Mouse (Mus musculus) mature B cell (primary cell): ENCODE measurements around the gene Rab10.

ENCODE experiments used
- in situ Hi-C: fragments of 300-500 bp; cut with MboI; formaldehyde crosslinking; loops from 2 replicates; pipeline ENCODE4 v1.14.3; 2019

Rab10 gene

GRCm38 (mm10) chr12:3236831-3237681 lies 72.7 kb downstream of the Rab10 start:
- in situ Hi-C loops: loop anchor here (10.0 kb wide), 2 partner anchors 128 to 188 kb away; partner anchors contain the start of genes Asxl2 and Kif3c

DNA sequence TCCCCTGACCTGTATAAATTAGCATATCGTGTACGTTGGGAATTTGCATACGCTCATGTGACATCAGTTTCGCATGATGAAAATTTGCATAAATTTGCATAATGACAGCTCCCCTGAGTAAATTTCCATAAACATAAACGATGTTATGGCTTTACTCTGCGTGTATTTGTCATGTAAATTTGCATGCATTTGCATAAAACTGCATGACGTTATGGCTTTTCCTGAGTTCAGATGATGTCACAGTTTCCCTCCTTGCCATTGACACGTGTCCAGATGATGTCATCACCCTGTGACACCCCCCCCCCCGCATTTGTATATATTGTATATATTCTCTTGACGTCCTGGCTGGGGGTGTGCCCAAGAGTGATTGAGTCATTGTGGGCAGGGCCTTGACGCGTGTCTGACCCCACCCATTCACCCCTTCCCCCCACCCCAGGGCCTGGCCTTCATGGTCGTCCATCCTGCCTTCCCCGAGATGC lies 73.6 kb downstream of the Rab10 start:
- in situ Hi-C loops: loop anchor here (10.0 kb wide), 2 partner anchors 129 to 189 kb away; partner anchors contain the start of genes Asxl2 and Kif3c

GRCm38 (mm10) chr12:3235646-3236161 lies 74.1 kb downstream of the Rab10 start:
- in situ Hi-C loops: loop anchor here (10.0 kb wide), 2 partner anchors 129 to 189 kb away; partner anchors contain the start of genes Asxl2 and Kif3c

GRCm38 (mm10) chr12:3235124-3235631 lies 74.6 kb downstream of the Rab10 start:
- in situ Hi-C loops: loop anchor here (10.0 kb wide), 2 partner anchors 130 to 190 kb away; partner anchors contain the start of genes Asxl2 and Kif3c

- in situ Hi-C loops: loop anchor here (10.0 kb wide), 2 partner anchors 131 to 191 kb away; partner anchors contain the start of genes Asxl2 and Kif3c
Observed at GRCm38 (mm10) chr12:3234061-3234460, 75.7 kb downstream of the Rab10 start.

DNA sequence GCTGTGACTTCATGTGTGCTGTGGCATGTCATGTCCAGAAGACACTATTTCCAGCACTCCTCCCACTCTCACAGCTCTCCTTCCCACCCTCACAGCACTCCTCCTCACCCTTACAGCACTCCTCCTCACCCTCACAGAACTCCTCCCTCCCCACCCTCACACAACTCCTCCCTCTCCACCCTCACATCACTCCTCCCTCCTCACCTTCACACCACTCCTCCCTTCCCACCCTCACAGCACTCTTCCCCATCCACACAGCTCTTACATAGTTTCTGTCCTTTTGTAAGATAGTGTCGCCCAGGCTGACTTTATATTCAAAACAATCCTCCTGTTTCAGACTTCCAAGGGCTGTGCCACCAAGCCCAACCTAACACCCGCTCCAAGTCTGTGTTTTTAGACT lies 86.4 kb downstream of the Rab10 start:
- in situ Hi-C loops: no loop called here

DNA sequence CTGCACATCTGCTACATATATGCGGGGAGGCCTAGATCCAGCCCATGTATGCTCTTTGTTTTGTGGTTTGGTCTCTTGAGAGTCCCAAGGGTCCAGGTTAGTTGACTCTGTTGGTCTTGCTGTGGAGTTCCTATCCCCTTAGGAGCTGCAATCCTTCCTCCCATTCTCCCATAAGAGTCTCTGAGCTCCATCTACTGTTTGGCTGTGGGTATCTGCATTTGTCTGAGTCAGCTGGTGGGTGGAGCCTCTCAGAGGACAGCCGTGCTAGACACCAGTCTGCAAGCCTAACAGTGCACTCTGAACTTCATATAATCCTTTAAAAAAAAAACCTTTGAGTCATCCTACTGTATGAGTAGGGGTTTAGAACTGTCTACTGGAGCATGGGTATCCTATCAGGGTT lies 99.6 kb downstream of the Rab10 start:
- in situ Hi-C loops: no loop called here

DNA sequence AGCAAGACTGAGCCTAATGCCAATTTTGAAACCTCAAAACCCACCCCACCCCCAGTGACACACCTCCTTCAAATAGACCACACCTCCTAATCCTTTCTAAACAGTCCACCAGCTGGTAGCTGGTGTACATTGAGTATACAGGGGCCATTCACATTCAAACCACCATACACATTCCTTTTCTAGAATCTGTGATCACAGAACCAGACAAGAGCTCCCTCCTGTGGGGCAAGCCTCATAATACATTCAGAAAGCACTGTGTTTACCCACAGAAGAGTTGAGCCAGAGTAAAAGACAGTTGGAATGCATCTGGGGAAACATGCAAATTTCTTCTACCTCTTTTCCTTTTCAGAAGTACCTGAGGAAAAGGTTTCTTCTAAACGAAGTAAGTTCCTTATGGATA lies 100.6 kb downstream of the Rab10 start:
- in situ Hi-C loops: no loop called here
